Mouse (Mus musculus): ENCODE results near the gene Agmat.

DNA sequence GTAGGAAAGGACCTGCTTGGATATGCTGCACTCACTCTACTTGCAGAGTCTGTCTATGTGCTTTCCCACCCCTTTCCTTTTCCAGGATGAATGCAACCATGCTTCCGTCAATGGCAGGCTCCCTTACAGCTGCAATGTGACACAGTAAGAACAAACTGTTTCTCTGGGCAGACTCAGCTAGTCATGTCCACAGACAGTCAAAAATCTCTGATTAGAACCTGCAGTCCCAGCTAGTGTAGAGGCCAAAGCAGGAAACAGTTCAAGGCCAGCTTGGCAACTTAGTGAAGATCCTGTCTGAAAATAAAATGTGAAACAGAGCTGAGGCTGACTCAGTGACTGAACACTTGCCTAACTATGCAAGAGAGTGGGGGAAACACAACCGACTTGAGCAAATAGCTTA is 41.8 kb upstream of the Agmat start:
- TF ChIP-seq CTCF (IDR thresholded peaks at IDR 0.05; ENCODE audit: borderline replicate concordance, extremely low read depth, insufficient read depth, insufficient read length) (no peak), POLR2A (IDR thresholded peaks at IDR 0.05; ENCODE audit: borderline replicate concordance, extremely low read depth, insufficient read depth, insufficient read length, poor library complexity, severe bottlenecking) (no peak)
